Comparison of ENCODE assay signal across 18 mouse cellular contexts in genomic region chr5:92824304-92825009, GRCm38 (mm10).
DNase-seq lines count a peak whose midpoint lies in the region; ATAC-seq and TF ChIP-seq lines count a peak whose summit lies in the region.
"Had no signal": no experiment of that assay in that cellular context is flagged by ENCODE, and none has a peak within 500 bp of the region (broad histone marks: within the 10 kb centered on the region; RNA-seq: fewer than 3 reads in every experiment).

No protein-coding gene starts in this region.

- TF ChIP-seq CTCF in lung, embryonic 14.5 days (IDR thresholded peaks at IDR 0.05; ENCODE audit: low read depth) = no peak
- no peak for TF ChIP-seq CTCF in lung, adult 2 months (IDR thresholded peaks at IDR 0.05; ENCODE audit: insufficient read depth, low read length)

- H3K4me2 ChIP-seq in heart, embryonic 13.5 days = 0 out of 2 replicates have a peak overlapping the region, but pooled peaks have one; percentile 8
- H3K4me2 ChIP-seq in lung, embryonic 14.5 days = no peak overlapping the region
- no peak overlapping the region for H3K4me2 ChIP-seq in intestine, embryonic 16.5 days (ENCODE audit: low read depth, low read length)
- H3K4me2 ChIP-seq in stomach, embryonic 16.5 days (ENCODE audit: low read depth, low read length) = no peak overlapping the region
- H3K4me2 ChIP-seq: embryonic facial prominence, embryonic 12.5 days; liver, embryonic 13.5 days; midbrain, embryonic 15.5 days had no signal

- ATAC-seq in heart, embryonic 13.5 days (ENCODE audit: extremely low read depth, insufficient number of reproducible peaks, low FRiP score, low TSS enrichment) = no peak
- ATAC-seq in lung, embryonic 14.5 days (ENCODE audit: insufficient read depth) = peak; percentile 75; the same call in 1 of the 2 replicates
- ATAC-seq in intestine, embryonic 16.5 days = peak; percentile 76
- peak; percentile 47; the same call in 1 of the 2 replicates for ATAC-seq in stomach, embryonic 16.5 days (ENCODE audit: insufficient read depth, low FRiP score)
- ATAC-seq: forebrain, embryonic 16.5 days; midbrain, embryonic 15.5 days had no signal

- H3K9me3 ChIP-seq in heart, embryonic 13.5 days = no peaks in the 10 kb centered on the region
- H3K9me3 ChIP-seq in lung, embryonic 14.5 days (ENCODE audit: low read depth, low read length) = no peaks in the 10 kb centered on the region
- H3K9me3 ChIP-seq in intestine, embryonic 16.5 days (ENCODE audit: control insufficient read depth, low read length) = no peaks in the 10 kb centered on the region
- no peaks in the 10 kb centered on the region for H3K9me3 ChIP-seq in stomach, embryonic 16.5 days (replicated peaks; ENCODE audit: control insufficient read depth, low read length)
- H3K9me3 ChIP-seq: embryonic facial prominence, embryonic 12.5 days; liver, embryonic 13.5 days; megakaryocyte, embryonic 14.5 days; midbrain, embryonic 15.5 days had no signal

- peak overlapping the region; percentile 81 for H3K27ac ChIP-seq in heart, embryonic 13.5 days (replicated peaks)
- peak overlapping the region; percentile 68 for H3K27ac ChIP-seq in lung, embryonic 14.5 days (ENCODE audit: low read depth)
- H3K27ac ChIP-seq in intestine, embryonic 16.5 days (ENCODE audit: low read length) = peak overlapping the region; percentile 47
- peak overlapping the region; percentile 24; the same call in 1 of the 2 replicates for H3K27ac ChIP-seq in stomach, embryonic 16.5 days (ENCODE audit: low read length)
- H3K27ac ChIP-seq: embryonic facial prominence, embryonic 12.5 days; kidney, postnatal 0 days; layer of hippocampus, adult 2 months; liver, embryonic 13.5 days; midbrain, embryonic 15.5 days had no signal

- peaks cover 72% of the 10 kb centered on the region for H3K4me1 ChIP-seq in heart, embryonic 13.5 days
- H3K4me1 ChIP-seq in lung, embryonic 14.5 days (ENCODE audit: insufficient read depth) = no peaks in the 10 kb centered on the region; the same call in 1 of the 2 replicates
- peaks cover 14% of the 10 kb centered on the region for H3K4me1 ChIP-seq in lung, adult 2 months (ENCODE audit: control insufficient read depth, insufficient read depth, low read length)
- H3K4me1 ChIP-seq in intestine, embryonic 16.5 days (ENCODE audit: control insufficient read depth, insufficient read depth, low read length) = peaks cover 3% of the 10 kb centered on the region
- no peaks in the 10 kb centered on the region for H3K4me1 ChIP-seq in stomach, embryonic 16.5 days (ENCODE audit: control insufficient read depth, insufficient read depth, low read length)
- H3K4me1 ChIP-seq: embryonic facial prominence, embryonic 12.5 days; liver, embryonic 13.5 days; megakaryocyte, embryonic 14.5 days; midbrain, embryonic 15.5 days had no signal

- intact Hi-C loops in heart, postnatal 25 days (cut with DNase I) = no loop called here

- no peaks in the 10 kb centered on the region for H3K36me3 ChIP-seq in heart, embryonic 13.5 days
- H3K36me3 ChIP-seq in lung, embryonic 14.5 days (ENCODE audit: insufficient read depth) = no peaks in the 10 kb centered on the region
- H3K36me3 ChIP-seq in intestine, embryonic 16.5 days (ENCODE audit: control insufficient read depth, insufficient read depth, low read length) = no peaks in the 10 kb centered on the region
- no peaks in the 10 kb centered on the region for H3K36me3 ChIP-seq in stomach, embryonic 16.5 days (ENCODE audit: control insufficient read depth, insufficient read depth, low read length)
- H3K36me3 ChIP-seq: embryonic facial prominence, embryonic 12.5 days; liver, embryonic 13.5 days; midbrain, embryonic 15.5 days had no signal

- 36% methylated on average over 10 of the region's 10 CpGs for WGBS in heart, embryonic 13.5 days
- WGBS in lung, embryonic 14.5 days = 53% methylated on average over 10 of the region's 10 CpGs
- 64% methylated on average over 10 of the region's 10 CpGs for WGBS in lung, adult 2 months
- WGBS in intestine, embryonic 16.5 days = 61% methylated on average over 10 of the region's 10 CpGs
- 60% methylated on average over 10 of the region's 10 CpGs for WGBS in stomach, embryonic 16.5 days

- no peaks in the 10 kb centered on the region for H3K27me3 ChIP-seq in heart, embryonic 13.5 days (replicated peaks)
- H3K27me3 ChIP-seq in lung, embryonic 14.5 days (ENCODE audit: insufficient read depth, low read length) = no peaks in the 10 kb centered on the region
- no peaks in the 10 kb centered on the region for H3K27me3 ChIP-seq in intestine, embryonic 16.5 days (replicated peaks; ENCODE audit: control insufficient read depth, insufficient read depth, low read length)
- no peaks in the 10 kb centered on the region for H3K27me3 ChIP-seq in stomach, embryonic 16.5 days (ENCODE audit: control insufficient read depth, insufficient read depth, low read length)
- H3K27me3 ChIP-seq: embryonic facial prominence, embryonic 12.5 days; liver, embryonic 13.5 days; megakaryocyte, embryonic 14.5 days; midbrain, embryonic 15.5 days had no signal

- no peak for DNase-seq in heart, postnatal 25 days (ENCODE audit: low spot score)
- DNase-seq in lung, embryonic 14.5 days = peak; percentile 49
- DNase-seq in lung, adult 2 months = no peak
- DNase-seq in ovary, postnatal 10 days (ENCODE audit: low spot score) = no peak
- DNase-seq in right cerebral cortex, adult 2 months (ENCODE audit: low spot score in 2 of 2) = no peak
- DNase-seq: adrenal gland, postnatal 25 days; cerebellum, adult 2 months; liver, embryonic 13.5 days; retina, postnatal 1 day had no signal

- H3K4me3 ChIP-seq in heart, embryonic 13.5 days = no peak overlapping the region
- no peak overlapping the region for H3K4me3 ChIP-seq in lung, embryonic 14.5 days (ENCODE audit: low read depth, low read length)
- H3K4me3 ChIP-seq in lung, adult 2 months (replicated peaks; ENCODE audit: extremely low read depth, low read depth, low read length) = no peak overlapping the region
- no peak overlapping the region for H3K4me3 ChIP-seq in intestine, embryonic 16.5 days (ENCODE audit: low read length)
- H3K4me3 ChIP-seq in stomach, embryonic 16.5 days (replicated peaks; ENCODE audit: low read length) = no peak overlapping the region
- H3K4me3 ChIP-seq: embryonic facial prominence, embryonic 12.5 days; layer of hippocampus, adult 2 months; liver, embryonic 13.5 days; megakaryocyte, embryonic 14.5 days; midbrain, embryonic 15.5 days had no signal

- no peak overlapping the region; the same call in 1 of the 2 replicates for H3K9ac ChIP-seq in heart, embryonic 13.5 days
- H3K9ac ChIP-seq in lung, embryonic 14.5 days = no peak overlapping the region
- no peak overlapping the region for H3K9ac ChIP-seq in intestine, embryonic 16.5 days (ENCODE audit: low read depth, low read length)
- no peak overlapping the region for H3K9ac ChIP-seq in stomach, embryonic 16.5 days (ENCODE audit: low read length)
- H3K9ac ChIP-seq: embryonic facial prominence, embryonic 12.5 days; liver, embryonic 13.5 days; midbrain, embryonic 15.5 days had no signal

- no peak for TF ChIP-seq POLR2A in lung, adult 2 months (IDR thresholded peaks at IDR 0.05; ENCODE audit: borderline replicate concordance, extremely low read depth, low read depth, low read length)

Comparison
In these comparisons a context has a peak if more than half of its experiments do, and no peak if none do; other contexts are left out.
1. H3K27ac ChIP-seq: peak in every context shown above with its lines; median percentile 81 in heart, embryonic 13.5 days; 68 in lung, embryonic 14.5 days; 47 in intestine, embryonic 16.5 days; 24 in stomach, embryonic 16.5 days.